In the genomic region with DNA sequence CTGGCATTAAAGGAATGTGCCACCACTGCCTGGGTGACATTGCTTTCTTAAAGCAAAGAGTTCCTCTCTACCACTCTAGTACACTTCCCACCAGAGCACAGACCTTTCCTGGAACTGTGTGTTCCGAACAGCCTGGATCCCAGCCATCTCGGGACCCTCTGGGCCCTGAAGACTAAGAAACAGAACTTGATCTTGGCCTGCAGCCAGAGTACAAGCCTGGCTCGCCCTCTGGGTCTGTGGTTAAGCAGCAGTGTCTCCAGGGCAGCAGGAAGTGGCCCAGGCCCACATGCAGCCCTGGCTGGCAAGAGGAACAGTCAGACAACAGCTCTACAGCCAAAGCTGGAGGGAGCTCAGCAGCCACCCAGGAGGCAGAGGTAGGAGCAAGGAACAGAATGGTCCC, we compare ENCODE assay signal across 9 mouse cellular contexts. TPM values are rescaled to one million over a fixed set of nuclear protein-coding genes. Genes with fewer than 3 reads are reported as not detected.
DNase-seq lines count a peak whose midpoint lies in the region; ATAC-seq lines count a peak whose summit lies in the region.
"Had no signal": no experiment of that assay in that cellular context is flagged by ENCODE, and none has a peak within 500 bp of the region (broad histone marks: within the 10 kb centered on the region; RNA-seq: fewer than 3 reads in every experiment).

No protein-coding gene starts in this region.

- no peaks in the 10 kb centered on the region for H3K36me3 ChIP-seq in liver, embryonic 12.5 days
- H3K36me3 ChIP-seq: limb, embryonic 13.5 days had no signal

- no peak overlapping the region for H3K4me3 ChIP-seq in liver, embryonic 12.5 days
- H3K4me3 ChIP-seq: limb, embryonic 13.5 days had no signal

- no peak for ATAC-seq in liver, embryonic 12.5 days

- H3K9ac ChIP-seq in liver, embryonic 12.5 days = no peak overlapping the region
- H3K9ac ChIP-seq: limb, embryonic 13.5 days had no signal

- H3K4me2 ChIP-seq in liver, embryonic 12.5 days = no peak overlapping the region
- H3K4me2 ChIP-seq: limb, embryonic 13.5 days had no signal

- DNase-seq in gastrocnemius, postnatal 25 days = peak; percentile 33
- no peak for DNase-seq in gastrocnemius, postnatal 10 days
- peak; percentile 88 for DNase-seq in 416B (ENCODE audit: low read depth)
- DNase-seq in cerebellum, postnatal 10 days = peak; percentile 50 to 70
- DNase-seq in layer of hippocampus, adult 11-12 months (ENCODE audit: low spot score) = peak; percentile 83
- peak; percentile 17 to 74 for DNase-seq in lung, postnatal 4 days
- DNase-seq in embryo, embryonic 9.5 days (ENCODE audit: extremely low spot score) = no peak

- WGBS in liver, embryonic 12.5 days (ENCODE audit: insufficient replicate concordance) = 33% methylated on average over 3 of the region's 3 CpGs

- no peak overlapping the region for H3K27ac ChIP-seq in liver, embryonic 12.5 days
- H3K27ac ChIP-seq: limb, embryonic 13.5 days had no signal

- 0 out of 2 replicates have a peak, but pooled peaks cover 4% of the 10 kb centered on the region for H3K27me3 ChIP-seq in liver, embryonic 12.5 days (replicated peaks)

- no peaks in the 10 kb centered on the region for H3K4me1 ChIP-seq in liver, embryonic 12.5 days

- H3K9me3 ChIP-seq in liver, embryonic 12.5 days (replicated peaks) = no peaks in the 10 kb centered on the region

RNA-seq across cellular contexts. Expression of gene Sohlh1, which starts 5.6 kb away (rescaled TPM):
- not detected for total RNA-seq in gastrocnemius, postnatal 25 days (2021)
- not detected for total RNA-seq in gastrocnemius, postnatal 10 days (2021)
- not detected in 2 replicates for polyA plus RNA-seq in liver, embryonic 12.5 days (2016; fragmentation: Nextera tagmentation; extraction: Ambion mirVana)

RNA-seq across cellular contexts. Expression of gene Kcnt1, which starts 10.9 kb away (rescaled TPM):
- total RNA-seq in gastrocnemius, postnatal 25 days (2021) = under 1 TPM in 1 of 2 experiments, not detected in 1; 0.27 TPM
- under 1 TPM; 0.12 to 0.34 TPM for total RNA-seq in gastrocnemius, postnatal 10 days (2021)
- 0.02 TPM in 1 of 2 replicates, not detected in the other for polyA plus RNA-seq in liver, embryonic 12.5 days (2016; fragmentation: Nextera tagmentation; extraction: Ambion mirVana)

RNA-seq across cellular contexts. Expression of gene Lcn9, which starts 29.7 kb away (rescaled TPM):
- total RNA-seq in gastrocnemius, postnatal 25 days (2021) = not detected
- total RNA-seq in gastrocnemius, postnatal 10 days (2021) = not detected
- polyA plus RNA-seq in liver, embryonic 12.5 days (2016; fragmentation: Nextera tagmentation; extraction: Ambion mirVana) = not detected in 2 replicates
- polyA plus RNA-seq: limb, embryonic 13.5 days had no signal

RNA-seq across cellular contexts. Expression of gene Glt6d1, which starts 37.0 kb away (rescaled TPM):
- total RNA-seq in gastrocnemius, postnatal 25 days (2021) = not detected
- total RNA-seq in gastrocnemius, postnatal 10 days (2021) = not detected
- not detected in 2 replicates for polyA plus RNA-seq in liver, embryonic 12.5 days (2016; fragmentation: Nextera tagmentation; extraction: Ambion mirVana)
- polyA plus RNA-seq: limb, embryonic 13.5 days had no signal

Comparison
In these comparisons a context has a peak if more than half of its experiments do, and no peak if none do; other contexts are left out.
1. DNase-seq: peak in gastrocnemius, postnatal 25 days (single experiment), 416B (single experiment), cerebellum, postnatal 10 days (2 of 2), layer of hippocampus, adult 11-12 months (single experiment) and lung, postnatal 4 days (2 of 2); none in gastrocnemius, postnatal 10 days (single experiment) and embryo, embryonic 9.5 days (single experiment).